ENCODE assay signal across 20 mouse cellular contexts in the genomic region with DNA sequence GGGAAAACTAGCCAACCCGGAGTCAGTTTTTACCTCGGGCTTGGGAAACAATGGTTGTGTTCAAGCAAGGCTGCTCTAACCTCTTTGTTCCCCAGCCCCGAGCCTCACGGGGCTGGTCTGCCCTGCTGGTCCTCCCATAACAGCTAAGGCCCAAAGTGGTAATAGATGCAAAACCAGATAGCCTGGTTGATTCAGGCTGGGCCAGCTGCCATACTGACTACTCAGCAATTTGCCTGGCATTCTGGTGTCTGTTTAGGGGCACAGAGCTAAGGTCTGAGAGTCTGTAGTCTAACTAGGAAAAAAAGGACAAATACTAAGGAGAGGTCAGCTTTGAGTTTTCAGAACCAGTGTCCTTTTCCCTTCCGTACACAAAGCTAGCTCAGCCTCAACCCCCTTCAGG.
DNase-seq lines count a peak whose midpoint lies in the region; ATAC-seq and TF ChIP-seq lines count a peak whose summit lies in the region.
"Had no signal": no experiment of that assay in that cellular context is flagged by ENCODE, and none has a peak within 500 bp of the region (broad histone marks: within the 10 kb centered on the region; RNA-seq: fewer than 3 reads in every experiment).

No protein-coding gene starts in this region.

- ATAC-seq in hindbrain, postnatal 0 days, result no peak
- no peak for ATAC-seq in neural tube, embryonic 14.5 days (ENCODE audit: low read depth)
- ATAC-seq: CD4-positive, CD25-positive, alpha-beta regulatory T cell, adult 4 months; hindbrain, embryonic 16.5 days had no signal

- 72% methylated on average over 5 of the region's 5 CpGs for WGBS in hindbrain, embryonic 10.5 days
- WGBS in hindbrain, postnatal 0 days, result 64% methylated on average over 5 of the region's 5 CpGs
- WGBS in neural tube, embryonic 14.5 days, result 72% methylated on average over 5 of the region's 5 CpGs

- H3K4me2 ChIP-seq in hindbrain, postnatal 0 days (ENCODE audit: low read depth, low read length), result no peak overlapping the region
- no peak overlapping the region for H3K4me2 ChIP-seq in neural tube, embryonic 14.5 days (ENCODE audit: low read depth, low read length)
- H3K4me2 ChIP-seq: heart, embryonic 13.5 days; hindbrain, embryonic 12.5 days had no signal

- H3K27ac ChIP-seq in hindbrain, embryonic 10.5 days, result peak overlapping the region; percentile 81
- H3K27ac ChIP-seq in hindbrain, postnatal 0 days, result no peak overlapping the region
- peak overlapping the region; percentile 11; the same call in 1 of the 2 replicates for H3K27ac ChIP-seq in neural tube, embryonic 14.5 days (ENCODE audit: low read depth, low read length)
- H3K27ac ChIP-seq: heart, embryonic 13.5 days; hindbrain, embryonic 12.5 days had no signal

- H3K36me3 ChIP-seq in hindbrain, embryonic 10.5 days, result no peaks in the 10 kb centered on the region
- H3K36me3 ChIP-seq in hindbrain, postnatal 0 days (ENCODE audit: insufficient read depth, low read length), result no peaks in the 10 kb centered on the region
- H3K36me3 ChIP-seq in neural tube, embryonic 14.5 days (ENCODE audit: control insufficient read depth, insufficient read depth, low read length), result no peaks in the 10 kb centered on the region
- H3K36me3 ChIP-seq: G1E; heart, embryonic 13.5 days; hindbrain, embryonic 12.5 days had no signal

- no peaks in the 10 kb centered on the region; the same call in 1 of the 2 replicates for H3K27me3 ChIP-seq in hindbrain, embryonic 10.5 days (ENCODE audit: insufficient read depth, poor library complexity, severe bottlenecking)
- no peaks in the 10 kb centered on the region for H3K27me3 ChIP-seq in hindbrain, postnatal 0 days (ENCODE audit: insufficient read depth, low read length)
- no peaks in the 10 kb centered on the region for H3K27me3 ChIP-seq in neural tube, embryonic 14.5 days (ENCODE audit: control insufficient read depth, insufficient read depth, low read length)

- H3K4me3 ChIP-seq in hindbrain, embryonic 10.5 days, result no peak overlapping the region
- no peak overlapping the region for H3K4me3 ChIP-seq in hindbrain, postnatal 0 days (ENCODE audit: low read length)
- H3K4me3 ChIP-seq in neural tube, embryonic 14.5 days (ENCODE audit: low read depth, low read length), result no peak overlapping the region
- H3K4me3 ChIP-seq: heart, embryonic 13.5 days; hindbrain, embryonic 12.5 days had no signal

- H3K4me1 ChIP-seq in hindbrain, embryonic 10.5 days (replicated peaks), result peaks cover 45% of the 10 kb centered on the region
- H3K4me1 ChIP-seq in hindbrain, postnatal 0 days (ENCODE audit: insufficient read depth, low read length), result no peaks in the 10 kb centered on the region
- no peaks in the 10 kb centered on the region; the same call in none of the 2 replicates for H3K4me1 ChIP-seq in neural tube, embryonic 14.5 days (ENCODE audit: control insufficient read depth, insufficient read depth, low read length)

- no peak for TF ChIP-seq CTCF in hindbrain, postnatal 0 days (IDR thresholded peaks at IDR 0.05; ENCODE audit: low read depth)

- DNase-seq in hindbrain, embryonic 10.5 days (ENCODE audit: low spot score), result no peak
- DNase-seq in hindbrain, postnatal 0 days (ENCODE audit: low spot score), result no peak
- peak; percentile 66 for DNase-seq in MN1 (ENCODE audit: low spot score)
- peak; percentile 74 for DNase-seq in NIH3T3 (ENCODE audit: low read depth)
- no peak for DNase-seq in right cerebral cortex, postnatal 36 days (ENCODE audit: low spot score in 2 of 2)
- DNase-seq in spleen, postnatal 10 days (ENCODE audit: low spot score in 2 of 2), result no peak
- DNase-seq: adrenal gland, adult 2 months; adrenal gland, postnatal 25 days; B cell, adult 2 months; cerebellum, adult 2 months; gastrocnemius, postnatal 36 days; heart, adult 11 months; heart, postnatal 36 days; kidney, adult 11 months had no signal

- H3K9me3 ChIP-seq in hindbrain, embryonic 10.5 days, result no peaks in the 10 kb centered on the region
- H3K9me3 ChIP-seq in hindbrain, postnatal 0 days (ENCODE audit: low read length), result no peaks in the 10 kb centered on the region
- H3K9me3 ChIP-seq in neural tube, embryonic 14.5 days (ENCODE audit: control insufficient read depth, low read length), result no peaks in the 10 kb centered on the region
- H3K9me3 ChIP-seq: heart, embryonic 13.5 days; hindbrain, embryonic 12.5 days had no signal

- no peak overlapping the region for H3K9ac ChIP-seq in hindbrain, postnatal 0 days (replicated peaks; ENCODE audit: low read length)
- H3K9ac ChIP-seq in neural tube, embryonic 14.5 days (replicated peaks; ENCODE audit: low read depth, low read length), result no peak overlapping the region
- H3K9ac ChIP-seq: heart, embryonic 13.5 days; hindbrain, embryonic 12.5 days had no signal

Comparison
In these comparisons a context has a peak if more than half of its experiments do, and no peak if none do; other contexts are left out.
1. DNase-seq: peak in MN1 (single experiment) and NIH3T3 (single experiment); none in hindbrain, embryonic 10.5 days (single experiment), hindbrain, postnatal 0 days (single experiment), right cerebral cortex, postnatal 36 days (0 of 2) and spleen, postnatal 10 days (0 of 2).